Mouse (Mus musculus) right cerebral cortex, adult 2 months (tissue): ENCODE data around the gene Cln6.
"Not testable (repeated sequence)": the region's sequence is repeated elsewhere in the genome, so short reads cannot be mapped to it uniquely, and the experiment has no call there.

Experiments
- DNase-seq, 2 experiments: peaks; one replicate each; pipeline ENCODE4 v3.0.0; 2021 to 2022; ENCODE audit warnings: low spot score in 2 of 2

Cln6 gene

GRCm38 (mm10) chr9:62829877-62830276 is 8.7 kb upstream of the Cln6 start:
- DNase-seq = no peak

- no peak for DNase-seq
Measured at GRCm38 (mm10) chr9:62834906-62835305, 3.7 kb upstream of the Cln6 start.

GRCm38 (mm10) chr9:62835705-62836446 is 2.7 kb upstream of the Cln6 start:
- DNase-seq = no peak

GRCm38 (mm10) chr9:62837611-62838010 is 974 bp upstream of the Cln6 start:
- no peak for DNase-seq

- no peak for DNase-seq
Measured at GRCm38 (mm10) chr9:62838146-62838505, 459 bp upstream of the Cln6 start.

- no peak for DNase-seq
Measured at GRCm38 (mm10) chr9:62839172-62839770, 686 bp downstream of the Cln6 start.

GRCm38 (mm10) chr9:62843356-62844024 is 4.9 kb downstream of the Cln6 start:
- no peak for DNase-seq

GRCm38 (mm10) chr9:62844461-62844860 is 5.9 kb downstream of the Cln6 start:
- DNase-seq = no peak

- DNase-seq = peak; percentile 91 to 92
Measured at GRCm38 (mm10) chr9:62847694-62848093, 9.1 kb downstream of the Cln6 start.

- no peak for DNase-seq
Measured at GRCm38 (mm10) chr9:62848641-62849040, 10.1 kb downstream of the Cln6 start.

GRCm38 (mm10) chr9:62851571-62851970 is 13.0 kb downstream of the Cln6 start:
- no peak for DNase-seq

- no peak for DNase-seq
Measured at GRCm38 (mm10) chr9:62854483-62854882, 15.9 kb downstream of the Cln6 start.

GRCm38 (mm10) chr9:62857216-62857615 is 18.6 kb downstream of the Cln6 start:
- no peak for DNase-seq

GRCm38 (mm10) chr9:62857719-62858261 is 19.2 kb downstream of the Cln6 start, which contains the start of gene Calml4:
Calml4 (plus strand) TSS chr9:62858080.
- no peak for DNase-seq

GRCm38 (mm10) chr9:62858266-62859019 is 19.9 kb downstream of the Cln6 start:
- DNase-seq = no peak

- DNase-seq = not testable (repeated sequence)
Measured at GRCm38 (mm10) chr9:62860102-62860501, 21.5 kb downstream of the Cln6 start.

- DNase-seq = no peak
Measured at GRCm38 (mm10) chr9:62860866-62861265, 22.3 kb downstream of the Cln6 start.

GRCm38 (mm10) chr9:62869236-62869635 is 30.7 kb downstream of the Cln6 start:
- not testable (repeated sequence) for DNase-seq

GRCm38 (mm10) chr9:62870728-62871127 is 32.1 kb downstream of the Cln6 start:
- no peak for DNase-seq

- DNase-seq = no peak
Measured at GRCm38 (mm10) chr9:62876966-62877616, 38.5 kb downstream of the Cln6 start.

GRCm38 (mm10) chr9:62877825-62878224 is 39.2 kb downstream of the Cln6 start:
- no peak for DNase-seq
